Mouse (Mus musculus) thymus, adult 2 months (tissue): ENCODE data around the gene Metrn.

Experiments
- CTCF ChIP-seq: fragments of 200-500 bp; IDR thresholded peaks from 2 replicates; pipeline ENCODE4 v1.5.1; 2012; ENCODE audit warnings: mild to moderate bottlenecking, control low read depth, low read length, moderate library complexity, borderline replicate concordance; ENCODE audit not compliant: control insufficient read depth, poor library complexity, insufficient read depth; ENCODE audit errors: extremely low read depth
- POLR2A ChIP-seq: fragments of 200-500 bp; IDR thresholded peaks from 2 replicates; pipeline ENCODE4 v1.6.1; 2012; ENCODE audit warnings: mild to moderate bottlenecking, low read length, control low read depth, moderate library complexity; ENCODE audit not compliant: control insufficient read depth, poor library complexity, insufficient read depth; ENCODE audit errors: extremely low read depth

DNA sequence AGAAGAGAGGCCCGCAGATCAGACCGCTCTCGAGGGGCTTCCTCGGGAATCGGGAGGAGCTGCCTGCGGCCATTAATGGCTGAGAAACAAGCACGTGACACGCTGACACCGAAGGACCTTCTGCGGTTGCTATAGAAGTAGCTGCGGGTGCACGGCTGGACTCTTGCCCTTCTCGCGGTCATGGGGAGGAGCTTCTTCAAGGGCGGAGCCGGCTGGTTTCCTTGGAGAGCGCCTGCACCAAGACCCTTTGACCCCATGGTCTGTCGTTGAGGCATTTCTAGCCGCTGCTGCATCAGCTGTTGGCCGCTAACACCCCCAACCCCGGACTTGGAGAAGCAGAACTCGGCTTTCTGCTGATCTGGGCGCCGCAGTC lies 36.3 kb upstream of the Metrn start, which contains the start of gene Stub1:
- TF ChIP-seq CTCF, result no peak
- no peak for TF ChIP-seq POLR2A
